Mouse (Mus musculus): Measurements from ENCODE around the gene C1qtnf12. TPM values are rescaled to one million over a fixed set of nuclear protein-coding genes. Genes with fewer than 3 reads are reported as not detected.
A peak's percentile ranks its signal among the peaks of the same experiment; 100 is the strongest.

Gene C1qtnf12
- polyA plus RNA-seq, 1 experiment from 2014 or later, result 68.2 TPM

DNA sequence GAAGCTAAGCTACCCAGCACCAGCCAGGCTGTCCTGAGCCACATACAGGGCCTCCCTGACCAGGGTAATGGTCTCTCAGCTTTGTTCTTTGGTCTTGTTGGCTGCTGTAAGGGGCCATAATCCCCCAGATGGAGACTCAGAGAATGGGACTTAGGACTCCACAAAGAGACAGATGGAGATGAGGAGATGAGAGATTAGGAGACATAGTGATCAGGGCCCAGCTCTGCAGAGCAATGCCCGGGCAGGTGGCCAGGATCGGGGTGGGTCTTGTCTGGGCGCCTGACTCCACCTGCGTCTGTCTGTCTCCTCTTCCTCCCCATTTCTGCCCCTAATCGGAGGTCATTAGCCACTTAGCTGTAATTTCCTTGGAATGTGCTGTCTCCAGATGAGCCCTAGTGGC lies 8.2 kb downstream of the C1qtnf12 start:
- Histone ChIP-seq H3K4me1 (no peaks in the 10 kb centered on the region), H3K27ac (replicated peaks) (no peak overlapping the region), H3K9ac (no peak overlapping the region), H3K36me3 (peaks cover 18% of the 10 kb centered on the region), H3K4me3 (replicated peaks) (no peak overlapping the region), H3K9me3 (replicated peaks) (no peaks in the 10 kb centered on the region), H3K4me2 (replicated peaks) (no peak overlapping the region), H3K27me3 (no peaks in the 10 kb centered on the region)
- ATAC-seq (ENCODE audit: insufficient number of reproducible peaks, low FRiP score, low TSS enrichment, low read depth), result no peak
- WGBS, result 63% methylated on average over 5 of the region's 5 CpGs

- Histone ChIP-seq H3K4me2 (replicated peaks) (no peak overlapping the region), H3K27me3 (no peaks in the 10 kb centered on the region), H3K27ac (replicated peaks) (no peak overlapping the region), H3K4me3 (replicated peaks) (no peak overlapping the region), H3K36me3 (no peaks in the 10 kb centered on the region), H3K9ac (no peak overlapping the region), H3K4me1 (no peaks in the 10 kb centered on the region), H3K9me3 (replicated peaks) (no peaks in the 10 kb centered on the region)
- no peak for ATAC-seq (ENCODE audit: insufficient number of reproducible peaks, low FRiP score, low TSS enrichment, low read depth)
- 39% methylated on average over 6 of the region's 6 CpGs for WGBS
Observed at GRCm38 (mm10) chr4:155972651-155973050, 10.5 kb downstream of the C1qtnf12 start.

- Histone ChIP-seq H3K9me3 (replicated peaks) (no peaks in the 10 kb centered on the region), H3K9ac (no peak overlapping the region), H3K36me3 (no peaks in the 10 kb centered on the region), H3K4me3 (replicated peaks) (no peak overlapping the region), H3K4me2 (replicated peaks) (no peak overlapping the region), H3K27ac (replicated peaks) (no peak overlapping the region), H3K4me1 (no peaks in the 10 kb centered on the region), H3K27me3 (no peaks in the 10 kb centered on the region)
- no peak for ATAC-seq (ENCODE audit: insufficient number of reproducible peaks, low FRiP score, low TSS enrichment, low read depth)
- 87% methylated on average over 2 of the region's 2 CpGs for WGBS
Observed at GRCm38 (mm10) chr4:155973239-155973638, 11.1 kb downstream of the C1qtnf12 start.

- no peak for ATAC-seq (ENCODE audit: insufficient number of reproducible peaks, low FRiP score, low TSS enrichment, low read depth)
- no peak overlapping the region for H3K27ac ChIP-seq (replicated peaks)
- 67% methylated on average over 12 of the region's 12 CpGs for WGBS
- no peaks in the 10 kb centered on the region for H3K9me3 ChIP-seq (replicated peaks)
- H3K4me3 ChIP-seq (replicated peaks), result no peak overlapping the region
- no peaks in the 10 kb centered on the region for H3K4me1 ChIP-seq
- H3K9ac ChIP-seq, result no peak overlapping the region
- H3K4me2 ChIP-seq (replicated peaks), result no peak overlapping the region
- H3K27me3 ChIP-seq, result no peaks in the 10 kb centered on the region
- H3K36me3 ChIP-seq, result no peaks in the 10 kb centered on the region
Observed at GRCm38 (mm10) chr4:155981436-155982082, 19.4 kb downstream of the C1qtnf12 start.

GRCm38 (mm10) chr4:155983788-155984187 lies 21.7 kb downstream of the C1qtnf12 start:
- Histone ChIP-seq H3K9ac (no peak overlapping the region), H3K4me3 (replicated peaks) (no peak overlapping the region), H3K36me3 (no peaks in the 10 kb centered on the region), H3K9me3 (replicated peaks) (no peaks in the 10 kb centered on the region), H3K4me2 (replicated peaks) (no peak overlapping the region), H3K27ac (replicated peaks) (no peak overlapping the region), H3K4me1 (no peaks in the 10 kb centered on the region), H3K27me3 (no peaks in the 10 kb centered on the region)
- 21% methylated on average over 2 of the region's 2 CpGs for WGBS
- no peak for ATAC-seq (ENCODE audit: insufficient number of reproducible peaks, low FRiP score, low TSS enrichment, low read depth)

- 88% methylated on average over 22 of the region's 22 CpGs for WGBS
- no peak for ATAC-seq (ENCODE audit: insufficient number of reproducible peaks, low FRiP score, low TSS enrichment, low read depth)
- Histone ChIP-seq H3K9ac (peak overlapping the region; percentile 77), H3K4me1 (peaks cover 23% of the 10 kb centered on the region), H3K27me3 (no peaks in the 10 kb centered on the region), H3K4me3 (replicated peaks) (peak overlapping the region; percentile 69), H3K27ac (replicated peaks) (peak overlapping the region; percentile 98; the same call in 1 of the 2 replicates), H3K36me3 (peaks cover 5% of the 10 kb centered on the region; the same call in 1 of the 2 replicates), H3K4me2 (replicated peaks) (peak overlapping the region; percentile 99), H3K9me3 (replicated peaks) (no peaks in the 10 kb centered on the region)
Observed at GRCm38 (mm10) chr4:155991211-155991907, 29.2 kb downstream of the C1qtnf12 start.

- no peak; the same call in 1 of the 2 replicates for ATAC-seq (ENCODE audit: insufficient number of reproducible peaks, low FRiP score, low TSS enrichment, low read depth)
- 30% methylated on average over 37 of the region's 37 CpGs for WGBS
- Histone ChIP-seq H3K9me3 (replicated peaks) (no peaks in the 10 kb centered on the region), H3K27ac (replicated peaks) (peak overlapping the region; percentile 98), H3K4me1 (peaks cover 23% of the 10 kb centered on the region), H3K27me3 (no peaks in the 10 kb centered on the region), H3K4me3 (replicated peaks) (peak overlapping the region; percentile 69), H3K36me3 (peaks cover 11% of the 10 kb centered on the region), H3K4me2 (replicated peaks) (peak overlapping the region; percentile 99), H3K9ac (peak overlapping the region; percentile 77)
Observed at GRCm38 (mm10) chr4:155991908-155992230, 29.8 kb downstream of the C1qtnf12 start.

GRCm38 (mm10) chr4:155992241-155992905 lies 30.3 kb downstream of the C1qtnf12 start, which contains the start of the genes B3galt6 and Sdf4:
B3galt6 (minus strand) TSS chr4:155992649.
Sdf4 (plus strand) TSS chr4:155992872.
- no peaks in the 10 kb centered on the region for H3K9me3 ChIP-seq (replicated peaks)
- no peaks in the 10 kb centered on the region for H3K27me3 ChIP-seq
- peak within 1 kb of the TSS; percentile 99 for H3K4me2 ChIP-seq (replicated peaks)
- peak; percentile 85 for ATAC-seq (ENCODE audit: insufficient number of reproducible peaks, low FRiP score, low TSS enrichment, low read depth)
- H3K27ac ChIP-seq (replicated peaks), result peak within 1 kb of the TSS; percentile 98
- peaks cover 16% of the 10 kb centered on the region for H3K36me3 ChIP-seq
- peaks cover 23% of the 10 kb centered on the region for H3K4me1 ChIP-seq
- peak within 1 kb of the TSS; percentile 69 for H3K4me3 ChIP-seq (replicated peaks)
- WGBS, result under 1% methylated on average over 99 of the region's 99 CpGs
- H3K9ac ChIP-seq, result peak within 1 kb of the TSS; percentile 77

DNA sequence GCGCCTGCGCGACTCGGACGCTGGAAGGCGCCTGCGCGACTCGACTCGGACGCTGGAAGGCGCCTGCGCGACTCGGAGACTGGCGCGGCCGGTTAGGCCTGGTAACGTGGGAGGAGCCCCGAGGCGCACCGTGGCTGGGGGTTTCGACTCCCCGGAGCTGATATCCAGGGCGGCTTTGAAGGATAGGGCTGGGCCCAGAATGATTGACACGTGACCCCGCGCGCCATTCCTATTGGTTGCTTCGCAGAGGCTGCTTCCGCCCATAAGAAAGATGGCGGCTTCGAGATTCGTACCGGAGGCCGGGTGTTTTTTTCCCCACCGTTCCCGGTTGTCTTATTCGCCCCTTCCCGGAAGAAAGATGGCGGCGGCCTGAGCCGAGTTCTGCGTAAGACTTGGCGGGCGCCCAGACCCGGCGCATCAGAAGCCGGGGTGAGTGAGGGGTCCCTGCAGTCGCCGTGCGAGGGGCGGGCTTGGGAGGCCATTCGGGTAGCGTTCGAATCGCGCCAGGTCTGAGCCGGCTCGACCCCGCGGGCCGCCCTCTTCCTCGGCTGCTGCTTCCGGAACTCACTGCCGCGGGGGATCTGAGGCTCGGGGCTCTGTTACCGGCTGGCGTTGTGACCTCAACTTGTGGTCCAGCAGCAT lies 30.9 kb downstream of the C1qtnf12 start:
- peak; percentile 89 for ATAC-seq (ENCODE audit: insufficient number of reproducible peaks, low FRiP score, low TSS enrichment, low read depth)
- Histone ChIP-seq H3K27me3 (no peaks in the 10 kb centered on the region), H3K27ac (replicated peaks) (peak overlapping the region; percentile 97), H3K9ac (peak overlapping the region; percentile 65), H3K9me3 (replicated peaks) (no peaks in the 10 kb centered on the region), H3K4me1 (peaks cover 23% of the 10 kb centered on the region), H3K36me3 (peaks cover 22% of the 10 kb centered on the region), H3K4me2 (replicated peaks) (peak overlapping the region; percentile 48), H3K4me3 (replicated peaks) (peak overlapping the region; percentile 69)
- WGBS, result under 1% methylated on average over 70 of the region's 70 CpGs

DNA sequence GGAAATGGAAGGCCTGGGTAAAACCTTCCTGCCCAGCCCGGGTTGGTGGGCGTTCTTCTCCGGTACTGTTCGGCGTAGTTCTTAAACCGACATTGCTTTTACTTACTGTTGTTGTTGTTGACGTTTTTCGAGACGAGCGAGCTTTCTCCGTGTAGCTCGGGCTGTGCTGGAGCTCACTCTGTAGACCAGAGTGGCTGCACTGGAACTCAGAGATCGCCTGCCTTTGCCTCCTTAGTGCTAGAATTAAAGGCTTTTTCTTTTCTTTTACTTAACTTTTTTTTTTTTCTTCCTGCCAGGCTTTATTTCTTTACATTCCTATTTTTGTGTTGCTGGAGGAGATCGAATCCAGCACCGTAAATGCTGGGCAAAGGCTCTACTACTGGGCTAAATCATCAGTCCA lies 31.5 kb downstream of the C1qtnf12 start:
- Histone ChIP-seq H3K9ac (peak overlapping the region; percentile 65), H3K4me1 (peaks cover 23% of the 10 kb centered on the region), H3K4me2 (replicated peaks) (peak overlapping the region; percentile 48), H3K36me3 (peaks cover 27% of the 10 kb centered on the region), H3K4me3 (replicated peaks) (peak overlapping the region; percentile 69), H3K9me3 (replicated peaks) (no peaks in the 10 kb centered on the region), H3K27me3 (no peaks in the 10 kb centered on the region), H3K27ac (replicated peaks) (peak overlapping the region; percentile 97)
- no peak for ATAC-seq (ENCODE audit: insufficient number of reproducible peaks, low FRiP score, low TSS enrichment, low read depth)
- 4% methylated on average over 15 of the region's 15 CpGs for WGBS

DNA sequence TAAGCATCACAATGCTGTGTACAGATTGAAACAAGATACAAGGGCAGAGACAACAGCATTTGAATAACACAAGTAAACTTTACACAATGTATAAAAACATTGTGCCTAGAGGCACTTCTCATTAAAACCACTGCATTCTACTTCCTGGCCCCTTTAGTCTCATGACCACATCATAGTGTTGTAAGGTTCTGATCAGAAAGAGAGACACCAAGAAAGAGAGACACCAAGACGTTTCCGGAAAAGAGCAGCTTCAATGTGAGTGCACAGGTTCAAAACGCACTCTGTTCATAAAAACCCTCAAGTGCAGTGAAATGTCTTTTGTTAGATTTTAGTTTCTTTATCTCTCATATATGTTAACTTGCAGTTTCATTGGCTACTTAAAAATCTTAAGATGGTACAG lies 42.0 kb downstream of the C1qtnf12 start:
- Histone ChIP-seq H3K27ac (replicated peaks) (no peak overlapping the region), H3K4me1 (no peaks in the 10 kb centered on the region), H3K9me3 (replicated peaks) (no peaks in the 10 kb centered on the region), H3K9ac (no peak overlapping the region), H3K36me3 (peaks cover 92% of the 10 kb centered on the region), H3K4me3 (replicated peaks) (no peak overlapping the region), H3K27me3 (no peaks in the 10 kb centered on the region), H3K4me2 (replicated peaks) (no peak overlapping the region)
- no peak for ATAC-seq (ENCODE audit: insufficient number of reproducible peaks, low FRiP score, low TSS enrichment, low read depth)
- WGBS, result 87% methylated on average over 3 of the region's 3 CpGs
